Mouse (Mus musculus) kidney, adult 2 months (tissue): ENCODE data around the gene Sec62. TPM values are rescaled to one million over a fixed set of nuclear protein-coding genes. Genes with fewer than 3 reads are reported as not detected.
A peak's percentile ranks its signal among the peaks of the same experiment; 100 is the strongest.

ENCODE experiments used
- DNase-seq: peaks from one replicate; pipeline ENCODE4 v3.0.0; 2021
- H3K27ac ChIP-seq: fragments of 200-500 bp; 2 replicates; pipeline ENCODE4 v1.5.1; 2012; ENCODE audit warnings: low read depth, low read length, control low read depth, inconsistent platforms; ENCODE audit not compliant: insufficient read depth
- H3K27me3 ChIP-seq: fragments of 200-500 bp; replicated peaks from 2 replicates; pipeline ENCODE4 v1.6.1; 2012; ENCODE audit warnings: mild to moderate bottlenecking, moderate library complexity, low read length, inconsistent platforms; ENCODE audit not compliant: control insufficient read depth, insufficient read depth
- H3K36me3 ChIP-seq: fragments of 200-500 bp; 2 replicates; pipeline ENCODE4 v1.6.1; 2012; ENCODE audit warnings: mild to moderate bottlenecking, moderate library complexity, low read length, inconsistent platforms; ENCODE audit not compliant: control insufficient read depth, insufficient read depth
- H3K4me1 ChIP-seq: fragments of 200-500 bp; 2 replicates; pipeline ENCODE4 v1.6.1; 2011; ENCODE audit warnings: low read length; ENCODE audit not compliant: control insufficient read depth, insufficient read depth
- H3K4me3 ChIP-seq: fragments of 200-500 bp; 2 replicates; pipeline ENCODE4 v1.5.1; 2011; ENCODE audit warnings: mild to moderate bottlenecking, low read depth, low read length, control low read depth; ENCODE audit not compliant: insufficient read depth
- CTCF ChIP-seq: fragments of 200-500 bp; conservative IDR thresholded peaks from 2 replicates; pipeline ENCODE4 v1.5.1; 2011; ENCODE audit warnings: low read depth, mild to moderate bottlenecking, control low read depth, low read length, moderate library complexity, mixed read lengths; ENCODE audit not compliant: insufficient read depth, insufficient read length
- POLR2A ChIP-seq: fragments of 200-500 bp; IDR thresholded peaks from one replicate; pipeline ENCODE4 v1.6.1; 2011; ENCODE audit warnings: low read depth, low read length, control low read depth
- WGBS: fragments of 180-500 bp; shearing (Covaris S2); methylation state at CpG from one replicate; pipeline ENCODE4 v1.1.7; 2018; 5-methylcytosine and 5-hydroxymethylcytosine counted together
- polyA plus RNA-seq: library from polyadenylated mRNA; depleted of rRNA; stranded (reverse); fragments of >200 nt; gene quantifications from 2 replicates; pipeline ENCODE4 v1.2.3, GENCODE M21; 2012; rRNA removed

Gene Sec62
- 40.0 and 52.0 TPM in 2 replicates for polyA plus RNA-seq

DNA sequence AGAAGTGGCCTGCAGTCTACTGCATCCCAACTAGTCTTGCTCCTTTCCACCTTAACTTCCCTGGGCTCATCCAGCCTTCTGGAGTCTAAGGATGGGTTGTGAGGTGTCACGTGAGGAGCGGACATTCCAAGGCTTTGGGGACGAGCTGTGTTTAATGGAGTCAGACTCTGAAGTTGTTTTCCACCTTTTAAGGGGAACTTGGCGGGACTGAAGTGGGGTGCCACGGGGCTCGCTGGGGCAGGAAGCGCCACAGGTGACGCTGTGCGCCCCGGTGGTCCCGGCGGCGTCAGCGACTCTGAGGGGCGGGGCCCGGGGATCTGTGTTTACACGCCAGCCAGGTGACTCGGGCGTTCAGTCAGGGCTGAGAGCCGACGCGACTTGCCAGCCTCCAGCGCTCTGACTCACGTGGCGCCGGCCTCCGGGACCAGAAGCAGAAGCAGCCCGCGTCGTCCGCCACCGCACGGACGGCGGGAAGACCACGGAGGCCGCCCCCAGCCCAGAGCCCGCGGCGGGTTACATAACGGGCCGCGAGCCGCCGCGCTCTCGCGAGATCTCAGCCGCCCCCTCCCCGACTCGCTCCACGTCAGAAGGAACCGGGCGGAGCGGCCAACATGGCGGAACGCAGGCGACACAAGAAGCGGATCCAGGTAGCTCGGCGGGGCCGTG lies at the start of gene Sec62:
Gene Sec62 (plus strand): TSS at position 139 of the 666 bp plus-strand sequence.
- under 1% methylated on average over 62 of the region's 62 CpGs for WGBS
- DNase-seq, result peak; percentile 95
- H3K4me3 ChIP-seq, result peak within 1 kb of the TSS; percentile 77
- H3K27ac ChIP-seq, result peak within 1 kb of the TSS; percentile 100
- H3K4me1 ChIP-seq, result peaks cover 8% of the 10 kb centered on the region
- TF ChIP-seq POLR2A (peak; percentile 83), CTCF (no peak)
- H3K27me3 ChIP-seq, result no peaks in the 10 kb centered on the region
- peaks cover 1% of the 10 kb centered on the region; the same call in 1 of the 2 replicates for H3K36me3 ChIP-seq

DNA sequence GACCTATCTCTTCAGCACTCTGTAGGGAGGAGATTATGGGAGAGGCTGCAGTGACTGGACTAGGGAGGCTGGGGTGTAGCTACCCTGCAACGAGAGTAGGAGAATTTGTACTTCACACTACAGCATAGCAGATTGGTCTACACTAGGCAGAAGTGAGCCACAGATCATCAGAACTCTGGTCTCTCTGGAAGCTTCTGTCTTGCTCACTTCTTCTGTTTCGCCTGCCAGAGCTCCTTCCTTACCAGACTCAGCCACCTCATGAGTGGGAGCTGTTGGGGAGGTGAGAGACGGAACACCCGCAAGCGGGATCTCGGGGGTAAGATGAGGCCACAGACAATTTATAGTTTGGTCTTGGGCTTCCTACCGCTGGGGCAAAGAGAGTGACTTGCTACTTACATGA lies 49.8 kb upstream of the Sec62 start:
- DNase-seq, result no peak
- TF ChIP-seq POLR2A (no peak), CTCF (no peak)
- Histone ChIP-seq H3K27me3 (no peaks in the 10 kb centered on the region), H3K36me3 (no peaks in the 10 kb centered on the region), H3K4me3 (no peak overlapping the region), H3K4me1 (peaks cover 8% of the 10 kb centered on the region; the same call in 1 of the 2 replicates), H3K27ac (no peak overlapping the region)
- 87% methylated on average over 7 of the region's 7 CpGs for WGBS

DNA sequence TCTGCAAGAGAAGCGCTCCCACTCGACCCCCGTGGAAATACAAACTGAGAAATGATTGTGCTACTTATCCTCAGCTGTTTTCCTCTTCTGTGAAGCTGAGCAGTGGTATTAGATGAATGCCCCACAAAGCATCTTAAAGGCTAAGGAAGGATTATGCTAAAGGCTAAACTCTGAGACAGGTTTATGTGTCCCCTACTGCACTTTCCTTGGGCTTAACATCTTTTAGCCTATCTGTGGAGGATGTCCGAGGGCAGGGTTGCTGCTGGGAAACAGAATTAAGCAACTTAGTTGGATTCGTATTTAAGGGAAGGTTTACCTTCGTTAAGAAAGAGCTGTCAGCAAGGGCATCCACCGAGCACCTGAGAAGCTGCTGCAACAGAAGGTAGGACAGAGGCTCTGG lies 46.7 kb upstream of the Sec62 start, which contains the start of gene Samd7:
Gene Samd7 (plus strand): TSS at position 288 of the 400 bp plus-strand sequence.
- no peak within 1 kb of the TSS for H3K4me3 ChIP-seq
- H3K27me3 ChIP-seq, result no peaks in the 10 kb centered on the region
- DNase-seq, result no peak
- no peak within 1 kb of the TSS for H3K27ac ChIP-seq
- H3K4me1 ChIP-seq, result peaks cover 5% of the 10 kb centered on the region; the same call in 1 of the 2 replicates
- H3K36me3 ChIP-seq, result no peaks in the 10 kb centered on the region
- WGBS, result 89% methylated on average over 7 of the region's 7 CpGs
- TF ChIP-seq CTCF (no peak), POLR2A (no peak)

DNA sequence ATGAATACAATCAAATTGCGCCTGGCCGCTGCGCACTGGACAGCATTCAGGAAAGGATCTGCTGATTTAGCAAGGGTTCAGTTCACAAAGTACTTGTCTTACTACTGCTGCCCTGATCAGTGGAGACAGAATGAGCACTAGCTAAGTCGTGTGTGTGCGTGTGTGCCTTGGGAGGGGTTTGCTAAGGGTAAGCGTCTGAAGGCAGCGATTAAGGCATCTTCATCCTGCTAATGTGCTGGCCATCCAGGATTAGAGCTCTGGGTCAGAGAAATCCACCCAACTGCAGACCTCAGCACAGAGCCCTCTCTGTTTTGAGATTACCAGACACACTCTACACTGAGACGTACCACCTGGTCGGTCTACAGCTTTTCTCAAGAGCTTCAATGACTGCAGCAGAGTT lies 44.4 kb upstream of the Sec62 start:
- Histone ChIP-seq H3K4me3 (no peak overlapping the region), H3K4me1 (no peaks in the 10 kb centered on the region), H3K36me3 (no peaks in the 10 kb centered on the region), H3K27me3 (no peaks in the 10 kb centered on the region), H3K27ac (no peak overlapping the region)
- WGBS, result 91% methylated on average over 9 of the region's 9 CpGs
- DNase-seq, result no peak
- TF ChIP-seq CTCF, result no peak
- no peak for TF ChIP-seq POLR2A

DNA sequence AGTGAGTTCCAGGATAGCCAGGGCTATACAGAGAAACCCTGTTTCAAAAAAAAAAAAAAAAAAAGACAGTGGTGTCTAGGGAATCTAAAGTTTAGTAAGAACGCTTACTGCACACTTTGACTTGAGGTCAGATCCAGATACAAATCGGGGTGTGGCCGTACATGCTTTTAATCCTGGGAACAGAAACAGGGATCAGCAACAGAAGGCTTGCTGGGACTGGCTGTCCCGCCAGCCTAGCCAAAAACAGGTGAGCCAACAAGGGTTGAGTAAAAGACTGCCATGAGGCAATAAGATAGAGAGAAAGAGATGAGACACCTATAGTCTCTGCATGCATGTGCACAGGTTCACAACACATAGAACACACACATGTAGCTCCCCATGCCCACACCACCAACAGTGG lies 38.0 kb upstream of the Sec62 start:
- TF ChIP-seq CTCF (no peak), POLR2A (no peak)
- Histone ChIP-seq H3K36me3 (no peaks in the 10 kb centered on the region), H3K27me3 (no peaks in the 10 kb centered on the region), H3K4me3 (no peak overlapping the region), H3K27ac (no peak overlapping the region), H3K4me1 (no peaks in the 10 kb centered on the region; the same call in 1 of the 2 replicates)
- 94% methylated on average over 4 of the region's 4 CpGs for WGBS
- no peak for DNase-seq

DNA sequence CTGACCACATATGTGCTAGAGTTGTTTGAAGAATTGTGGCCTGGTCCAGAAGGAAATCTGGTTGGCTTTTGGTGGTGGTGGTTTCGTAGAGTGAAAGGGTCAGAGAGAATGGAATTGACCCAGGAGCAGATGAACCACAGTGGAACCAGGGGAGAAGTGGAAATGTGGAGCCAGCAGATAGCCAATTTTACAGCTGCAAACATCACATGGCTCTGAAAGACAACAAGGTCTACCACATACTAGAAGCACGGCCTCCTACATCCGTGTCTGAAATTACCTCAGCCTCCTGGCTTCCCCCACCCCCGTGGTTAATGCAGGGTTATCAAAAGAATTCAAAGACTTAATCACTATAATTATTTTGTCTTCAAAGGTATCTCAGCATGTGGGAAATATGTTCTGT lies 27.8 kb upstream of the Sec62 start:
- WGBS, result 92% methylated on average over 4 of the region's 4 CpGs
- no peak for DNase-seq

DNA sequence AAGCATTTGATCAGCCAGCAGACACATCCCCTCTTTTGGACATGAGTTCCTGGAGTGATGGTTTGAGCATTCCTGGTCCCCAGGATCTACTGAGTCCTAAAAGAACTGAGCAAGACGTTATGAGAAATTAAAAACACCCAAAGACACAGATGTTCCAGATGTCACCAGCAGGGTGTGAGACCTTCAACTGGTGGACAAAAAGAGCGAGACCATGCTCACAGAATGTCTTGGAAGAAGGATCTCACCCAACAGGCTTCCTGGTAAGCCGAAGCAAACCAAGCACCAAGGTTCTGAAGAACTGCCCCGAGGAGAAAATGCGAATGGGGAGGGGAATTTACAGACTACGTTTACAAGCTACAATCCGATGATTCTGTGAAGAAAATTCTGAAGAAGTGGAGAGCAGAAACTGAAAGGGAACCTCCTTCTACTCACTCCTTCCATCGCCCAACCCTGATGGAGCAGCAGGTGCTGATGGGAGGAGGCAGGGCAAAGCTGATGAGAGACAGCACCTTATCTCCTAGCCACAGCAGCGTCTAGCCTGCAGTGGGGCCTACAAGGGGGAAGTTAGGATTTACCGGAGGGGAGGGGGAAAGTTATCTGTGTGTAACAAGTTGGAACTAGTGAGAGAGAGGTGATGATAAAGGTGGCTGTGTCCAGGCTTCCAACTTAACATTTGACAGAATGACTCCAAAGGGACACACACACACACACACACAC lies 27.2 kb upstream of the Sec62 start:
- no peak overlapping the region for H3K4me3 ChIP-seq
- peak; percentile 7 for DNase-seq
- H3K27ac ChIP-seq, result peak overlapping the region; percentile 91
- H3K27me3 ChIP-seq, result no peaks in the 10 kb centered on the region
- no peak for TF ChIP-seq POLR2A
- TF ChIP-seq CTCF, result no peak
- peaks cover 14% of the 10 kb centered on the region; the same call in 1 of the 2 replicates for H3K4me1 ChIP-seq
- 69% methylated on average over 10 of the region's 10 CpGs for WGBS
- no peaks in the 10 kb centered on the region for H3K36me3 ChIP-seq

More for the DNA sequence above, 27.8 kb upstream of the Sec62 start:
- H3K27ac ChIP-seq, result no peak overlapping the region
- H3K4me1 ChIP-seq, result peaks cover 14% of the 10 kb centered on the region; the same call in 1 of the 2 replicates
- no peak overlapping the region for H3K4me3 ChIP-seq
- TF ChIP-seq POLR2A (no peak), CTCF (no peak)
- H3K36me3 ChIP-seq, result no peaks in the 10 kb centered on the region
- no peaks in the 10 kb centered on the region for H3K27me3 ChIP-seq
